Mouse (Mus musculus): ENCODE results near the gene Aldh5a1. TPM values are rescaled to one million over a fixed set of nuclear protein-coding genes. Genes with fewer than 3 reads are reported as not detected.

Aldh5a1 gene
- 5.6 and 6.9 TPM in 2 replicates for polyA plus RNA-seq (2012; rRNA removed)

DNA sequence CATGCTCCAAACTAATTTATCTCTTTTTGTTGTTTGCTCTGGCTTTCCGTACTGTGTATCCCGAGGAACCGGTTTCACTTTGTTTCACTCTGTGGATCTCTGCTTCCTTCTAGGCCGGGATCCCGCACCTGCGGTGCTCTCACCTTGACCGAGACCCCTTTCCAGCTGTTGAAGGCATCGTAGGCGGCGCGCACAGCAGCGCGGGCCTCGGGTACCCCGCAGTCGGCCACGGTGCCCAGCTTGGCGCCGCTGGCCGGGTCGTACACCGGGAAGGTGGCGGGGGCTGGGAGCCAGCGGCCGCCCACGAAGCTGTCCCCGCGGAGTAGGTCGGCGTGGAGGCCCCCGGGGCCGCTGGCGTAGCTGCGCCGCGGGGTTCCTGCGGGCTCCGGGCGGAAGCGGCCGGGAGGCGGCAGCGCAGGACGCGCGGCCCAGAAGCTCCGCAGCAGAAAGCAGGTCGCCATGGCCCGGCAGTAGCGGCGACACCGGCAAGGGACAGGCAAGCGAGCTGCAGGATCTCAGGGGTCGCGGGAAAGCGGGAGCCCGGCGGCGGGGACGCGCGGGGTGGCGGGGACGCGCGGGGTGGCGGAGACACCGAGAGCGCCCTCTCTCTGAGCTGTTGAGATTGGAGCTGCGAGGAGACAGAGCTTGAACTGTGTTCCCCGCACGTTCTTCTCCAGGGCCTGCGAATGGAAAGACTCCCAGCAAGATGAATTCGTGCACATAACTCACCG lies at the start of gene Aldh5a1:
TSS of gene Aldh5a1 (minus strand) at position 554 of the 731 bp plus-strand sequence.

DNA sequence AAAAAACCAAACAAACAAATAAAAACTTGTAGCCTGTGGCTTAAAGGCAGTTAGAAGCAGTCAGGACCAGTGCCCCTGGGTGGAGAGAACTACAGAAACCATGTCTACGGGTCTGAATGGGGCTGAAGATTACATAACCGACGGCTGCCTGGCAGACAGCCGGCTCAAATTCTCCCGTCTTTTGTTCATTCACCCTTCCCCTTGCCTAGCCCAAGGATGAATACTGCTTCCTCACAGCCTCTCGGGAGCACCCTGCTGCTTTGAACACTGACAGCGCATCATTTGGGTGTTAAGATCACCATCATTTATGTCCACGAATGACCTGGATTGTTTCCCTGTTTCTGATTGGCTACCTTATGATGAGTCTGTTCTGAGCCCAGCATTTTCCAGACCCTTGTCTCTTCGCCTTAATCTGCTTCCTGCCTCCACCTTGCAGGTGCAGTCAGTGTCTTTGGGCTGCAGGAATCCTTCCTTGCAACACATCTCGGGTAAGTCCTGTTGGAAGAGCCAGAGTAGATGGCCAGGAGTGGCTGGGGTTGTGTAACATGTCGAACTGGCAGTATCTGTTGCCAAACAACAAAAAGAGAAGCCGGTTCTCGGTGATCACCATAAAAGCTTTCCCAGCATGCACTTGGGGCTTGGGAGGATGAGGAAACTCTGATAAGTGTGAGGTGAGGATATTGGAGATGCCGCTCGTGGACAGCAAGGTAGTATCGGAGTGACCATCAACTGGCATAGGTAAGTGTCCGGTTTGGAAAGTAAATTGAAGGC lies 5.2 kb upstream of the Aldh5a1 start, which contains the start of gene Gpld1:
TSS of gene Gpld1 (plus strand) at position 641 of the 771 bp plus-strand sequence.

Other genes starting within 250 kb of the Aldh5a1 start
- not detected in 2 replicates for gene Armh2, start 196.4 kb downstream of the Aldh5a1 start, polyA plus RNA-seq (2012; rRNA removed)
- 3.0 and 3.5 TPM in 2 replicates for gene Gmnn, start 175.7 kb downstream of the Aldh5a1 start, polyA plus RNA-seq (2012; rRNA removed)
- 20.8 and 23.1 TPM in 2 replicates for gene BC005537, start 136.0 kb downstream of the Aldh5a1 start, polyA plus RNA-seq (2012; rRNA removed)
- 33.6 and 56.4 TPM in 2 replicates for gene Acot13, start 106.1 kb downstream of the Aldh5a1 start, polyA plus RNA-seq (2012; rRNA removed)
- gene Tdp2, start 106.0 kb downstream of the Aldh5a1 start, polyA plus RNA-seq (2012; rRNA removed), result 13.6 and 27.2 TPM in 2 replicates
- gene D130043K22Rik, start 92.5 kb downstream of the Aldh5a1 start, polyA plus RNA-seq (2012; rRNA removed), result 0.29 and 0.40 TPM in 2 replicates
- gene Gpld1, start 5.5 kb upstream of the Aldh5a1 start, polyA plus RNA-seq (2012; rRNA removed), result 2.4 and 2.9 TPM in 2 replicates
- gene Mrs2, start 82.7 kb upstream of the Aldh5a1 start, polyA plus RNA-seq (2012; rRNA removed), result 29.4 and 37.4 TPM in 2 replicates
- 0.01 TPM in 1 of 2 replicates, not detected in the other for gene Dcdc2a, start 118.3 kb upstream of the Aldh5a1 start, polyA plus RNA-seq (2012; rRNA removed)